Mouse (Mus musculus) liver, adult 2 months (tissue): Measurements from ENCODE around the gene Saysd1.

Source experiments
- CTCF ChIP-seq: fragments of 200-500 bp; IDR thresholded peaks from 2 replicates; pipeline ENCODE4 v1.5.1; 2011; ENCODE audit warnings: low read depth, low read length, control low read depth
- POLR2A ChIP-seq: fragments of 200-500 bp; IDR thresholded peaks from 2 replicates; pipeline ENCODE4 v1.6.1; 2011; ENCODE audit warnings: low read length, control low read depth; ENCODE audit not compliant: insufficient read depth; ENCODE audit errors: extremely low read depth

DNA sequence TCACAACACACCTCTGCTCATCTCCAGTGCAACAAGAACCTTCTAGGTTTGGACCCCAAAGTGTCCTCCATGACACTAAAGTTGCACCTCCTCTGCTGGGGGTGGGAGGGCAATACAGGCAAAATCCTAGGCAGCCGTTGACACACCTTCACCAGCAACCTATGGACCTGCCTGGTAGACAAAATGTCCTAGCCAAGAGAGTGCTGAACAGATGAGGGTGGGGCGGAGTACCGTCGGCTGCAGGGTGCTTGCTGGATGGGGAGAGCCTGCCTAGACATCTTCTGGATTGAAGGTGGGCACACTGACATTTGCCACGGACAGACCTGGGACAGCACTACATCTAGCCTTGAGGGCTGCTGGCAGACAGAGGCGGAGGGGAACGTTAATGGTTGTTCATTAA, 26.1 kb upstream of the Saysd1 start:
- no peak for TF ChIP-seq CTCF
- no peak for TF ChIP-seq POLR2A
